19 mouse cellular contexts compared by ENCODE assay signal in the genomic region with DNA sequence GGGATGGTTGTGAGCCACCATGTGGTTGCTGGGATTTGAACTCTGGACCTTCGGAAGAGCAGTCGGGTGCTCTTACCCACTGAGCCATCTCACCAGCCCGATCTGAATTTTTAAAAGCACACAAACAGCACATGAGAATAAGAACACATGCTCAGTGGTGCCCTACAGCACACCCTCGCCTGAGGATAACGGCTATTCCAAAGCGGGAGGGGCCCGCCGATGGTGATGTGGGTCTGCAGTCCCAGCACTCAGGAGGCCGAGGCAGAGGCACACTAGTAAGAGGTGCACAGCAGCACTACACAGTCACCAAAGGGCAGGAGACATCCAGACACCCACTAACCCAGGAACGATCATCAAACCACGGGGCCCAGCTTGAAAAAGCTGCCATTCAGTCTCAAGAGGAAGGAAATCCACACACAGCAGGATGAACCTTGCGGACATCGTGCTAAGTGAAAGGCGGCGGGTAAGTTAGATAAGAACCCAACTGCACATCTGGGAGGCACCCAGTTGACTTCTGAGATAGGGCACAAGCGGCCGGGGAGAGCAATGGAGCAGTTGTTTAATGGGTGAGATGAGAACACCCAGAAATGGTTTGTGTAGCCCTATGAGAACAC. TPM values are rescaled to one million over a fixed set of nuclear protein-coding genes. Genes with fewer than 3 reads are reported as not detected.
DNase-seq lines count a peak whose midpoint lies in the region; ATAC-seq and TF ChIP-seq lines count a peak whose summit lies in the region.
"Had no signal": no experiment of that assay in that cellular context is flagged by ENCODE, and none has a peak within 500 bp of the region (broad histone marks: within the 10 kb centered on the region; RNA-seq: fewer than 3 reads in every experiment).

No protein-coding gene starts in this region.

- no peak overlapping the region for H3K9ac ChIP-seq in stomach, embryonic 15.5 days
- H3K9ac ChIP-seq in stomach, postnatal 0 days (ENCODE audit: low read length), result no peak overlapping the region
- H3K9ac ChIP-seq in liver, embryonic 14.5 days (replicated peaks), result peak overlapping the region; percentile 63
- H3K9ac ChIP-seq in kidney, embryonic 16.5 days (replicated peaks; ENCODE audit: low read length), result no peak overlapping the region
- H3K9ac ChIP-seq: embryonic facial prominence, embryonic 13.5 days; forebrain, embryonic 15.5 days; heart, embryonic 12.5 days; neural tube, embryonic 13.5 days had no signal

- no peaks in the 10 kb centered on the region for H3K27me3 ChIP-seq in stomach, embryonic 15.5 days (replicated peaks)
- H3K27me3 ChIP-seq in stomach, postnatal 0 days (ENCODE audit: control insufficient read depth, insufficient read depth, low read length), result no peaks in the 10 kb centered on the region
- no peaks in the 10 kb centered on the region for H3K27me3 ChIP-seq in liver, embryonic 14.5 days (ENCODE audit: control insufficient read depth, insufficient read depth, low read length)
- H3K27me3 ChIP-seq in kidney, embryonic 16.5 days (ENCODE audit: insufficient read depth, low read length), result no peaks in the 10 kb centered on the region
- H3K27me3 ChIP-seq: embryonic facial prominence, embryonic 13.5 days; forebrain, embryonic 15.5 days; heart, embryonic 12.5 days; neural tube, embryonic 13.5 days had no signal

- WGBS in stomach, embryonic 15.5 days, result 80% methylated on average over 17 of the region's 17 CpGs
- 86% methylated on average over 17 of the region's 17 CpGs for WGBS in stomach, postnatal 0 days
- 19% methylated on average over 17 of the region's 17 CpGs for WGBS in liver, embryonic 14.5 days (ENCODE audit: insufficient replicate concordance)
- WGBS in kidney, embryonic 16.5 days, result 94% methylated on average over 17 of the region's 17 CpGs

- H3K9me3 ChIP-seq in stomach, embryonic 15.5 days, result no peaks in the 10 kb centered on the region
- H3K9me3 ChIP-seq in stomach, postnatal 0 days (ENCODE audit: control insufficient read depth, low read length), result no peaks in the 10 kb centered on the region
- no peaks in the 10 kb centered on the region for H3K9me3 ChIP-seq in liver, embryonic 14.5 days (ENCODE audit: control insufficient read depth, low read length)
- H3K9me3 ChIP-seq in kidney, embryonic 16.5 days (ENCODE audit: low read length), result no peaks in the 10 kb centered on the region
- H3K9me3 ChIP-seq: embryonic facial prominence, embryonic 13.5 days; forebrain, embryonic 15.5 days; heart, embryonic 12.5 days; neural tube, embryonic 13.5 days had no signal

- no peak overlapping the region for H3K4me2 ChIP-seq in stomach, embryonic 15.5 days
- no peak overlapping the region for H3K4me2 ChIP-seq in stomach, postnatal 0 days (replicated peaks; ENCODE audit: low read depth)
- peak overlapping the region; percentile 75 for H3K4me2 ChIP-seq in liver, embryonic 14.5 days (ENCODE audit: low read depth)
- no peak overlapping the region for H3K4me2 ChIP-seq in kidney, embryonic 16.5 days (replicated peaks; ENCODE audit: low read depth, low read length)
- H3K4me2 ChIP-seq: embryonic facial prominence, embryonic 13.5 days; forebrain, embryonic 15.5 days; heart, embryonic 12.5 days; neural tube, embryonic 13.5 days had no signal

- no peak for TF ChIP-seq CTCF in stomach, postnatal 0 days (IDR thresholded peaks at IDR 0.05; ENCODE audit: low read depth)
- no peak for TF ChIP-seq CTCF in liver, embryonic 14.5 days (IDR thresholded peaks at IDR 0.05; ENCODE audit: low read depth)

- H3K4me3 ChIP-seq in stomach, embryonic 15.5 days (replicated peaks), result no peak overlapping the region
- H3K4me3 ChIP-seq in stomach, postnatal 0 days (ENCODE audit: low read depth, low read length), result no peak overlapping the region
- H3K4me3 ChIP-seq in liver, embryonic 14.5 days (ENCODE audit: insufficient read depth in 1 of 2, low read depth in 2 of 2, low read length in 2 of 2), result peak overlapping the region; percentile 29 to 50
- H3K4me3 ChIP-seq in kidney, embryonic 16.5 days (ENCODE audit: low read length), result no peak overlapping the region
- H3K4me3 ChIP-seq: embryonic facial prominence, embryonic 13.5 days; forebrain, embryonic 15.5 days; heart, embryonic 12.5 days; neural tube, embryonic 13.5 days had no signal

- TF ChIP-seq EP300 in stomach, postnatal 0 days (optimal IDR thresholded peaks at IDR 0.05), result no peak
- TF ChIP-seq EP300 in liver, embryonic 14.5 days (IDR thresholded peaks at IDR 0.05; ENCODE audit: low read depth), result peak; percentile 83

- no peak overlapping the region for H3K27ac ChIP-seq in stomach, embryonic 15.5 days
- no peak overlapping the region for H3K27ac ChIP-seq in stomach, postnatal 0 days (replicated peaks)
- peak overlapping the region; percentile 93 for H3K27ac ChIP-seq in liver, embryonic 14.5 days
- H3K27ac ChIP-seq in kidney, embryonic 16.5 days (ENCODE audit: low read length), result no peak overlapping the region
- H3K27ac ChIP-seq: embryonic facial prominence, embryonic 13.5 days; forebrain, embryonic 15.5 days; neural tube, embryonic 13.5 days had no signal

- 0 out of 2 replicates have a peak, but pooled peaks have one; percentile 67 for ATAC-seq in stomach, embryonic 15.5 days (ENCODE audit: insufficient read depth, low FRiP score, low read depth)
- ATAC-seq in stomach, postnatal 0 days (ENCODE audit: low FRiP score, low TSS enrichment), result no peak
- peak; percentile 98 for ATAC-seq in liver, embryonic 14.5 days (ENCODE audit: insufficient read depth)
- no peak for ATAC-seq in kidney, embryonic 16.5 days (ENCODE audit: low FRiP score, low TSS enrichment)
- ATAC-seq: forebrain, embryonic 15.5 days had no signal

- DNase-seq in stomach, postnatal 0 days (ENCODE audit: low spot score), result no peak
- peak; percentile 79 for DNase-seq in c-Kit-positive CD71-positive TER-119-positive erythroid progenitor cells, embryonic 14.5 days (ENCODE audit: low spot score)
- DNase-seq in liver, embryonic 14.5 days (ENCODE audit: low read depth in 3 of 3, low spot score in 3 of 3), result peak; percentile 75 to 78 (median 77)
- DNase-seq in left cerebral cortex, postnatal 10 days (ENCODE audit: extremely low spot score in 1 of 2, low spot score in 2 of 2), result no peak
- DNase-seq in testis, postnatal 10 days (ENCODE audit: low spot score), result no peak
- DNase-seq: adrenal gland, adult 2 months; cerebellum, postnatal 36 days; kidney, postnatal 4 days; thymus, adult 18-20 months had no signal

- H3K4me1 ChIP-seq in stomach, embryonic 15.5 days, result no peaks in the 10 kb centered on the region
- H3K4me1 ChIP-seq in stomach, postnatal 0 days (replicated peaks; ENCODE audit: control insufficient read depth, insufficient read depth), result no peaks in the 10 kb centered on the region
- H3K4me1 ChIP-seq in liver, embryonic 14.5 days (replicated peaks; ENCODE audit: control insufficient read depth in 2 of 2, insufficient read depth in 2 of 2, low read length in 1 of 2), result peaks cover 9 to 13% of the 10 kb centered on the region in 2 experiments
- no peaks in the 10 kb centered on the region for H3K4me1 ChIP-seq in kidney, embryonic 16.5 days (ENCODE audit: insufficient read depth, low read length)
- H3K4me1 ChIP-seq: embryonic facial prominence, embryonic 13.5 days; forebrain, embryonic 15.5 days; heart, embryonic 12.5 days; neural tube, embryonic 13.5 days had no signal

- intact Hi-C loops in left cerebral cortex, postnatal 10 days (cut with DNase I), result no loop called here

- peaks cover 18% of the 10 kb centered on the region for H3K36me3 ChIP-seq in stomach, embryonic 15.5 days
- H3K36me3 ChIP-seq in stomach, postnatal 0 days (ENCODE audit: control insufficient read depth, insufficient read depth, low read length), result peaks cover 18% of the 10 kb centered on the region; the same call in 1 of the 2 replicates
- no peaks in the 10 kb centered on the region; the same call in none of the 2 replicates for H3K36me3 ChIP-seq in liver, embryonic 14.5 days (replicated peaks; ENCODE audit: control insufficient read depth, insufficient read depth, low read depth)
- peaks cover 69% of the 10 kb centered on the region for H3K36me3 ChIP-seq in kidney, embryonic 16.5 days (ENCODE audit: insufficient read depth, low read length)

RNA-seq across cellular contexts. Expression of a gene that starts 27.4 kb away (rescaled TPM):
- 20.4 and 21.3 TPM in 2 replicates for polyA plus RNA-seq in stomach, embryonic 15.5 days (2015; fragmentation: Nextera tagmentation; extraction: Ambion mirVana)
- 6.8 and 7.9 TPM in 2 replicates for polyA plus RNA-seq in stomach, postnatal 0 days (2015; fragmentation: Nextera tagmentation; extraction: Ambion mirVana)
- 5.1 and 6.8 TPM in 2 replicates for polyA plus RNA-seq in liver, embryonic 14.5 days (2012; rRNA removed)
- polyA plus RNA-seq in liver, embryonic 14.5 days (2014; fragmentation: Nextera tagmentation; extraction: Ambion mirVana), result 14.5 and 17.5 TPM in 2 replicates
- total RNA-seq in left cerebral cortex, postnatal 10 days (2021), result 10 to 100 TPM; 14.8 to 15.2 TPM
- polyA plus RNA-seq in kidney, embryonic 16.5 days (2015; fragmentation: Nextera tagmentation; extraction: Ambion mirVana), result 19.8 and 24.3 TPM in 2 replicates

RNA-seq across cellular contexts. Expression of a gene that starts 53.3 kb away (rescaled TPM):
- polyA plus RNA-seq in stomach, embryonic 15.5 days (2015; fragmentation: Nextera tagmentation; extraction: Ambion mirVana), result not detected in 2 replicates
- not detected in 2 replicates for polyA plus RNA-seq in stomach, postnatal 0 days (2015; fragmentation: Nextera tagmentation; extraction: Ambion mirVana)
- not detected in 2 replicates for polyA plus RNA-seq in liver, embryonic 14.5 days (2012; rRNA removed)
- polyA plus RNA-seq in liver, embryonic 14.5 days (2014; fragmentation: Nextera tagmentation; extraction: Ambion mirVana), result not detected in 2 replicates
- under 1 TPM in 1 of 2 experiments, not detected in 1; 0.65 TPM for total RNA-seq in left cerebral cortex, postnatal 10 days (2021)
- not detected in 2 replicates for polyA plus RNA-seq in kidney, embryonic 16.5 days (2015; fragmentation: Nextera tagmentation; extraction: Ambion mirVana)
- total RNA-seq: midbrain, postnatal 0 days had no signal
- polyA plus RNA-seq: adrenal gland, adult 2 months; embryonic facial prominence, embryonic 13.5 days; forebrain, embryonic 15.5 days; heart, embryonic 12.5 days; hindbrain, embryonic 11.5 days; intestine, embryonic 14.5 days; limb, embryonic 14.5 days; midbrain, postnatal 0 days; neural tube, embryonic 13.5 days had no signal

Comparison
In these comparisons a context has a peak if more than half of its experiments do, and no peak if none do; other contexts are left out.
1. ATAC-seq: peak in stomach, embryonic 15.5 days (single experiment) and liver, embryonic 14.5 days (single experiment); none in stomach, postnatal 0 days (single experiment) and kidney, embryonic 16.5 days (single experiment).
2. H3K4me3 ChIP-seq: peak in liver, embryonic 14.5 days (2 of 2); none in stomach, embryonic 15.5 days (single experiment), stomach, postnatal 0 days (single experiment) and kidney, embryonic 16.5 days (single experiment).
3. DNase-seq: peak in c-Kit-positive CD71-positive TER-119-positive erythroid progenitor cells, embryonic 14.5 days (single experiment) and liver, embryonic 14.5 days (3 of 3); none in stomach, postnatal 0 days (single experiment), left cerebral cortex, postnatal 10 days (0 of 2) and testis, postnatal 10 days (single experiment).